Mouse (Mus musculus) cerebellum, adult 2 months (tissue): ENCODE measurements around the gene Tmem190. TPM values are rescaled to one million over a fixed set of nuclear protein-coding genes. Genes with fewer than 3 reads are reported as not detected.

Source experiments
- DNase-seq, 2 experiments: peaks; one replicate each; pipeline ENCODE4 v3.0.0; 2021
- H3K27ac ChIP-seq: fragments of 200-500 bp; 2 replicates; pipeline ENCODE4 v1.5.1; 2012; ENCODE audit warnings: low read length, control low read depth, inconsistent platforms; ENCODE audit not compliant: insufficient read depth
- H3K27me3 ChIP-seq: fragments of 200-500 bp; 2 replicates; pipeline ENCODE4 v1.6.1; 2012; ENCODE audit warnings: inconsistent platforms, mild to moderate bottlenecking, low read length, moderate library complexity; ENCODE audit not compliant: control insufficient read depth, insufficient read depth
- H3K4me1 ChIP-seq: fragments of 200-500 bp; 2 replicates; pipeline ENCODE4 v1.6.1; 2011; ENCODE audit warnings: low read length; ENCODE audit not compliant: control insufficient read depth, insufficient read depth
- H3K4me3 ChIP-seq: fragments of 200-500 bp; replicated peaks from 2 replicates; pipeline ENCODE3; 2011; ENCODE audit warnings: mild to moderate bottlenecking, low read depth, low read length, control low read depth; ENCODE audit not compliant: insufficient read depth
- CTCF ChIP-seq: fragments of 200-500 bp; IDR thresholded peaks from 2 replicates; pipeline ENCODE4 v1.5.1; 2011; ENCODE audit warnings: low read depth, mild to moderate bottlenecking, control low read depth, low read length, moderate library complexity, borderline replicate concordance; ENCODE audit not compliant: insufficient read depth
- POLR2A ChIP-seq: fragments of 200-500 bp; IDR thresholded peaks from 2 replicates; pipeline ENCODE4 v1.6.1; 2011; ENCODE audit warnings: low read length, control low read depth, borderline replicate concordance; ENCODE audit not compliant: insufficient read depth
- WGBS: fragments of 180-500 bp; shearing (Covaris S2); methylation state at CpG from one replicate; pipeline ENCODE4 v1.1.7; 2018; 5-methylcytosine and 5-hydroxymethylcytosine counted together
- polyA plus RNA-seq: library from polyadenylated mRNA; depleted of rRNA; stranded (reverse); fragments of >200 nt; gene quantifications from 2 replicates; pipeline ENCODE4 v1.2.3, GENCODE M21; 2012

Gene Tmem190
- polyA plus RNA-seq, 1 experiment = not detected

DNA sequence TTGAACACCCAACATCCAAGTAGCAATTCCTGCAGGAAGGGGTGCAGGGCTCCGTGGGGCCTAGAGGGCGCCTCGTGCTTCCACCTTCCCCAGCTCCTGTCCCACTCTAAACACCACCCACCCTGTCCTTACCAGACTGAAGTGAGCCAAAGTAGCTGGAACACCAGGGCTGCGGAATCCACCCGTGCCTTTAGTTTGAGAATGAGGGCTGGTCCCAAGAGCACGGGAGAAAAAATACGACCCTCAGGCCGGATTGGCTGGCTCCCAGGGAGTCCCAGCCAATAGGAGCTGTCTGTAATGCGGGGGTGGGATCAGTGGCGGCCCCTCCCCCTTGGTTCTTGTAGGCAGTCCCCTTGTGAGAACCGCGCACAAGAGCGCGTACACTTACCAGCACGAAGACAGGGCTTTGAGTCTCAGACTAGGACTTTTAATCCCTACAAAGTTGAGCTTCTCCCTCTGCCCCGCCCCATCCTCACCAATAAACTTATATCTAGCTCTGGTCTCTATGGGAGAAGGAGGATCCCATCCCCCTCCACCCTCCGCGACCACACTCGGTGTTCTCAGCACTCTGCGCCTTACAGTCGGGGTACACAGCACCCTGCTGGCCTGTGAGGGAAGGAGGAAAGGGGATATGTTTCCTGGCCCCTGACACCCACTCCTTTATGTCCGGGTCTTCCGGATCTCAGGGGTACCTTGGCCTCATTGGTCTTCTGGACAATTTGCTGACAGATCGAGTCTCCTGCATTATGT is 29.7 kb upstream of the Tmem190 start, which contains the start of gene Cox6b2:
Gene Cox6b2, minus strand, starts transcription at position 274 of the 750 bp plus-strand sequence.
- TF ChIP-seq CTCF (no peak), POLR2A (no peak)
- peaks cover 3% of the 10 kb centered on the region; the same call in 1 of the 2 replicates for H3K4me1 ChIP-seq
- no peaks in the 10 kb centered on the region for H3K27me3 ChIP-seq
- DNase-seq = peak; percentile 22 to 32
- WGBS = 8% methylated on average over 24 of the region's 24 CpGs
- no peak within 1 kb of the TSS for H3K27ac ChIP-seq
- H3K4me3 ChIP-seq = no peak within 1 kb of the TSS

DNA sequence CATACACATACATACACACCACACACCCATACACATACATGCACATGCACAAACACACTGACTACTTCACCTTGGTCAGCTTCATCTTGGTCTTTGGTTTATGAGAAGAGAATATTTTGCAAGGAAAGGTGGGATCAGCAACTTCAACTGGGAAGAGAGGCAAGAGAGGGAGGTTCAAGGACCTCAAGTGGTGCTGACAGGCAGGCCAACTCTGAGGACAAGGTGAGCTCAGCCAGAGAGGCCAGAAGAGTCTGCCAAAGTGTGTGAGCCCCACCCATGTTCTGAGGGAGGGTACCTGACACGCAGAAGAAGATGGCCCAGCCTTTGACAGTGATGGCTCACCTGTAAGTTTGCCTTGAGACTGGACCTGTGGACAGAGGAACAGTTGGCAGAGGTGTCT is 23.1 kb upstream of the Tmem190 start:
- Histone ChIP-seq H3K27me3 (no peaks in the 10 kb centered on the region), H3K27ac (no peak overlapping the region), H3K4me3 (no peak overlapping the region), H3K4me1 (no peaks in the 10 kb centered on the region)
- no peak for DNase-seq
- 46% methylated on average over 1 of the region's 1 CpGs for WGBS
- TF ChIP-seq CTCF (no peak), POLR2A (no peak)

DNA sequence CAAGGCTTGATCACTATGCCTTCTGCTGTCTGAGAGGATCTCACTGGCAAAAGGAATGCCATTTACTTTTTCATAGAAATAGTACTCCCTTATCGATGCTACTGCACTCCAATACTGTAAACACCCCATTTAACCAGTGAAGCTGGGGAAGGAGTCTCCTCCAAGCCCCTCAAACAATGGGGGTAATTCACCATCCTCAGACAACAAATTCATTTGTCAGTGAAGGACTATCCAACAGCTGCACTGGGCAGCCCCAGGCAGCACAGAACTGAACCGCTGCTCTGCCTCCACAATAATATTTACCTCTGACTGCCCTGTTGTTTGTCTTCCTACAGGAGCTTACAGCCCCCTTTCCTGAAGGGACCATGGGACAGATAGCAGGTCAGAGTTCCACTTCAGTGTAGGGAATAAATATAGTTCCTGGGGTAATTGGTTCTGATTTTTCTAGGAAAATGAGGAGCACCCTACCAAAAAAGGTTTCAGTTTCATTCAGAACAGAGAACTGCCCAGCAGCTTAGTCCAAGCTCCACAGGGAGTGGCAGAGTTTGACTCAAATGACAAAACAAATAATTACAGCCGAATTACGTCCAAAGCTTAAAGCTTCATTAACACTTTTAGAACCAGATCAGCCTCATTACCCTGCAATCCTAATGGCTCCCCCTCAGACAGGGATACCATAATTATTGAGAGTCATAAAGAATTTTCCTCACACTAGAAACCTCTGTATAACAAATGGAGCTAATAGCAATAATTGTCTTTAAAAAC is 17.6 kb upstream of the Tmem190 start:
- no peak overlapping the region for H3K4me3 ChIP-seq
- no peak for DNase-seq
- WGBS = 25% methylated on average over 4 of the region's 4 CpGs
- H3K27me3 ChIP-seq = no peaks in the 10 kb centered on the region
- H3K4me1 ChIP-seq = no peaks in the 10 kb centered on the region
- H3K27ac ChIP-seq = no peak overlapping the region; the same call in 1 of the 2 replicates
- no peak for TF ChIP-seq CTCF
- no peak for TF ChIP-seq POLR2A

GRCm38 (mm10) chr7:4771202-4771601 is 11.5 kb upstream of the Tmem190 start, which contains the start of gene Fam71e2:
Gene Fam71e2, minus strand, starts transcription at chr7:4771302.
- H3K27me3 ChIP-seq = no peaks in the 10 kb centered on the region; the same call in 1 of the 2 replicates
- no peak for TF ChIP-seq CTCF
- TF ChIP-seq POLR2A = no peak
- H3K27ac ChIP-seq = no peak within 1 kb of the TSS
- no peak within 1 kb of the TSS for H3K4me3 ChIP-seq
- H3K4me1 ChIP-seq = no peaks in the 10 kb centered on the region
- 70% methylated on average over 5 of the region's 5 CpGs for WGBS
- DNase-seq = no peak

DNA sequence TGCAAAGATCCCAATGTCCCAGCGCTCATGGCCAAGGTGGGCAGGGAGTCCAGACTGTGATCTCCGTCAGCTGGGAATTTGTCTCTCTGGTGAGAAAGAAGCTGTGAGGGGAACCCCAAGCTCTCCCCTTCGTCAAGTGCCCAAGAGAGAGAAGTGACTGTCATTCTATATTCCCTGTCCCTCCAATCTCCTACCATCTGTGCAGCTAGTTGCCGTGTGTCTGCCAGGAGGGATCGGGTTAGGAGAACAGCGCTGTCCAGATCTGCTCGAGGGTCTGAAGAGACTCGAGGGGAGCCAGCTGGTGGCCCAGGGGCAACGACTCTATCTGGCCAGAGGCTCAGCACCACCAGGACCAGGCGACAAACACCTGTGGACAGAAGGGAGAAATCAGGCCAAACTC is 6.6 kb upstream of the Tmem190 start:
- H3K27me3 ChIP-seq = peaks cover 3% of the 10 kb centered on the region; the same call in 1 of the 2 replicates
- WGBS = 28% methylated on average over 10 of the region's 10 CpGs
- no peaks in the 10 kb centered on the region for H3K4me1 ChIP-seq
- H3K4me3 ChIP-seq = no peak overlapping the region
- no peak for TF ChIP-seq POLR2A
- TF ChIP-seq CTCF = no peak
- DNase-seq = no peak
- H3K27ac ChIP-seq = no peak overlapping the region

- Histone ChIP-seq H3K27ac (no peak overlapping the region), H3K4me1 (no peaks in the 10 kb centered on the region), H3K27me3 (peaks cover 3% of the 10 kb centered on the region; the same call in 1 of the 2 replicates), H3K4me3 (peak overlapping the region; percentile 27)
- TF ChIP-seq POLR2A = no peak
- TF ChIP-seq CTCF = no peak
- DNase-seq = no peak
- 1% methylated on average over 54 of the region's 56 CpGs for WGBS
Observed at GRCm38 (mm10) chr7:4776861-4777830, 5.6 kb upstream of the Tmem190 start.
